Mouse (Mus musculus) central nervous system, embryonic 18 days (tissue): ENCODE results near the gene Fosb. TPM values are rescaled to one million over a fixed set of nuclear protein-coding genes. Genes with fewer than 3 reads are reported as not detected.

Source experiments
- polyA plus RNA-seq: library from polyadenylated mRNA; depleted of rRNA; stranded (reverse); fragments of >200 nt; gene quantifications from 2 replicates; pipeline ENCODE4 v1.2.3, GENCODE M21; 2012; rRNA removed

The Fosb gene
- 0.25 and 0.71 TPM in 2 replicates for polyA plus RNA-seq

DNA sequence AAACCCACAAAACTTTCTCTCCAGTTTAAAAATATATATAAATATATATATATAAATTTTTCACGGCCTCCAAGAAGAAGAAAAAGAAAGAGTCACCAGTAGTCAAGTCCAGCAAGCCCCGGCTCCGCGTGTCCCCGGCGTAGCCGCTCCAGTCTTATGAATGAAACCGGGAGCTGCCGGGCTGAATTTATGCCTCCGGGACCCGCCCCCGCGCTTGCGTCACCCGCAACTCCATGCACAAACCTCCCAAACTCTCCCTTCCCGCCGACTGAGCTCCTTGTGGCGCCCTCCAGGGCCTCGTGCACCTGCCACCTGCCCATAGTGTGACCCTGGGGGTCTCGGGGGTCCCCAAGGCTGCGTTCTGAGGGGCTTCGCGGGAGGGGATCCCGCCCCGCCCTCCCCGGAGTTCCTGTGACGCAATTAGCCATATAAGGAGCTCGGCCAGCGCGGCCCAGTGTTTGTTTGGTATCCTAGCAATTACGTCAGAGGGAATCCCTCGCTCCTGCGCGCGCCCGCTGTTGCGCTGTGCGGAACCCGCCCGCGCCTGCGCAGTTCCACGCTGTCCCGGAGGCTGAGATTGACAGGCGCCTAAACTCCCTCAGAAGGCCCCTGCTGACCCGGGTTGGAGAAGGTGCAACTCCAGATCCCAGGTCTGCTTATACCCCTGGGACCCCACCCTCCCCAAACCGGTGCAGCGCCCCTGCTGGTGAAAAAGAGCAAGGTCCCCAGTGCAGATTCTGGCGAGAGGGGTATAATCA, at the start of gene Fosb:
TSS of gene Fosb (minus strand) at position 168 of the 758 bp plus-strand sequence.

DNA sequence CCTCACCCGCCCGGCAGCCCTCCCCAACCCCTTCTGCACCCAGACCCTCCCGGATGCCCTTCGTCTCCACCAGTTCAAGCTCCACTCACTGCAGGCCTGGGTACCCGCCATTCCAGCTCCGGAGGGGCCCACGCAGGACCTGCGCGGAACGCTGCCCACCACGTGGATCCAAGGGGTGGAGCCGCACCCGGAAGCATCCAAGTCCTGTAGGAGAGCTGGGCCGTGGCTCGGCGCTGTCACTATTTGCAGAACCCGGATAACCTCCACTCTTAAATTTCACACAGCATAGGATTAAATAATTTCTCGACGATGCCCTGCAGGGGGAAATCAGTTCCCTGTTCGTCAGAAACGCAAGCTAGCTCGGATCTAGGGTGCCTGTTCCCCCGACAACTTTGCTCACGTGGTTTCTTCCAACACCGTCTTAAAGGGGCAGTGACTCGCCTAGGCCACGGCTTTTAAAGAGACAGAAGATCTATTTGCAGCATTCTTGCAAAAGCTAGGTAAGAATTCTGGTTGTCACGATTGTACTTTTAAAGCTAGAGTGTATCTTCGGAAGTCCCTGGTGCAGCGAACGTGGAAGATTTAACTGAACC, 49.5 kb upstream of the Fosb start, which contains the start of the genes Cd3eap and Ppp1r13l:
TSS of gene Cd3eap (minus strand) at position 185 of the 593 bp plus-strand sequence.
TSS of gene Ppp1r13l (plus strand) at position 451 of the 593 bp plus-strand sequence.

GRCm38 (mm10) chr7:19344237-19344847, 34.5 kb upstream of the Fosb start, which contains the start of gene Ercc1:
TSS of gene Ercc1 (plus strand) at chr7:19344778.

DNA sequence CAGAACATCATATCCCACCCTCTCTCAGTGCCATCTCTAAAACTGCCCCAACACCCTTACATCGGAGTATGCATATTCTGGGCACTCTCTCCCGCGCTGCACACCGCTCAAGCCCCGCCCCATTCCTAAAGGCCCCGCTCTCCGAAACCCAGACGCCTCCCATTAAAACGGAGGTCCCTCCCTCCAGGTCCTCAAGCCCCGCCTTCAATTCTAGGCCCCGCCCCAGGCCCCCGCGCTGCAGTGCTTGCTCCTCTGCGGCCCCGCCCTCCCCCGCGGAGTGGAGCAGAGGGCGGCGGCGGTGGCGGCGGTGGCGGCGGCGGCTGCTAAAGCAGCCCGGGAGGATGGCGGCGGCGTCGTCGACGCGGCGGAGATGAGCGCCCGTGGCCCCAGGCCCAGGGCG, 27.5 kb downstream of the Fosb start, which contains the start of gene Rtn2:
TSS of gene Rtn2 (plus strand) at position 240 of the 400 bp plus-strand sequence.

GRCm38 (mm10) chr7:19279581-19280114, 30.2 kb downstream of the Fosb start, which contains the start of gene Ppm1n:
TSS of gene Ppm1n (minus strand) at chr7:19280064.

DNA sequence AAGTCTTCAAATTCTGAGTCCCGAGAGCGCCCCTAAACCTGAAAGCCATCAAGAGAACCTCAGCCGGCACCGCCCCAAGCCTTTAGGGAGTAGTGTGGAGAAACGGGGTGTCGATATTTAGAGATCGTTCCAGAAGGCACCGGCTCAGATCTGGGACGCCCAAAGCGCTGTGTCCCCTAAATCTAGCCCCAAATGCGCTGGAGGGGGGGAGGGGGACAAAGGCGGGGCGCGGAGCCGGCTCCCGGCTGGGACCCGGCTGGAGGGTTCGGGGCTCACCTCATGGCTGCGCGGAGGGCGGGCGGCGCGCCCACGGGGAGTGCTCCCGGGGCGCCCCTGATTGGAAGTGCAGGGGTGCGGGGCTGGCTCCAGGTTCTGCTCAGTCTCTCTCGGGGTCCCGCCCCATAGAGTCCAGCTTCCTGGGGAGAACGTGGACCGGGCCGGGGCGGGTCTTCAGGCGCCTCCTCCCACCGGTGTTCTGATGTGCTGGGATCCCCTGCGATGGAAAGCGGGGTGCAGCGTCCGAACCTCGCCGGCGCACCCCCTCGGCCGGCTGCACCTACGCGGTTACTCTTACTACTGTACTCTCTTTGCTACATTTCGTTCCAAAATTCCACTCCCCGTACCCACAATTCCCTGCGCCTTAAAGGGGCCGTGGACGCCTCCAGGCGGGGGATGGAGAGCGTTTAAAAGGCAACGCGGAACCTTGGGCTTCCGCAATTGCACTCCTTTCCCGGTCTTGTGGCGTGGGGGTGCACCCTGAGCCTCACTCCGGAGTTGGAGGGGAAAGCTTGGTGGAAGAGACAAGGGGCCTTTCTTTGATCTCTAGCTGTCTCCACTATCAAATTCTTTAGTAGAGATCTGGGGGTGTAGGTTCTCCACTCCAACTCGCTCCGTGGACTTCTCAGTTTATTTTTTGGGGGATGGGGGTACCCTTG, 38.3 kb downstream of the Fosb start, which contains the start of gene Vasp:
TSS of gene Vasp (minus strand) at position 580 of the 935 bp plus-strand sequence.

Other genes starting within 250 kb of the Fosb start
- 168 and 184 TPM in 2 replicates for gene Dmwd, start 233.8 kb downstream of the Fosb start, polyA plus RNA-seq
- gene Dmpk, start 226.2 kb downstream of the Fosb start, polyA plus RNA-seq: 48.3 and 55.8 TPM in 2 replicates
- 6.8 and 9.3 TPM in 2 replicates for gene Six5, start 215.5 kb downstream of the Fosb start, polyA plus RNA-seq
- 14.5 and 14.6 TPM in 2 replicates for gene Gm4969, start 191.7 kb downstream of the Fosb start, polyA plus RNA-seq
- 11.2 and 12.5 TPM in 2 replicates for gene Fbxo46, start 190.2 kb downstream of the Fosb start, polyA plus RNA-seq
- 16.8 and 18.3 TPM in 2 replicates for gene Qpctl, start 160.8 kb downstream of the Fosb start, polyA plus RNA-seq
- 151 and 178 TPM in 2 replicates for gene Snrpd2, start 160.3 kb downstream of the Fosb start, polyA plus RNA-seq
- gene Gipr, start 143.9 kb downstream of the Fosb start, polyA plus RNA-seq: 41.3 and 55.6 TPM in 2 replicates
- 65.5 and 68.9 TPM in 2 replicates for gene Eml2, start 133.6 kb downstream of the Fosb start, polyA plus RNA-seq
- 6.0 and 6.8 TPM in 2 replicates for gene Gpr4, start 97.5 kb downstream of the Fosb start, polyA plus RNA-seq
- gene Opa3, start 81.7 kb downstream of the Fosb start, polyA plus RNA-seq: 25.6 and 26.6 TPM in 2 replicates
- gene Vasp, start 38.2 kb downstream of the Fosb start, polyA plus RNA-seq: 65.0 and 68.3 TPM in 2 replicates
- gene Ppm1n, start 30.0 kb downstream of the Fosb start, polyA plus RNA-seq: 1.6 and 2.0 TPM in 2 replicates
- 155 and 161 TPM in 2 replicates for gene Rtn2, start 27.4 kb downstream of the Fosb start, polyA plus RNA-seq
- gene Ercc1, start 34.7 kb upstream of the Fosb start, polyA plus RNA-seq: 72.9 and 73.8 TPM in 2 replicates
- 14.2 and 15.3 TPM in 2 replicates for gene Cd3eap, start 49.4 kb upstream of the Fosb start, polyA plus RNA-seq
- 4.4 and 5.1 TPM in 2 replicates for gene Ppp1r13l, start 49.7 kb upstream of the Fosb start, polyA plus RNA-seq
- gene Ercc2, start 72.0 kb upstream of the Fosb start, polyA plus RNA-seq: 77.4 and 78.3 TPM in 2 replicates
- gene Klc3, start 94.1 kb upstream of the Fosb start, polyA plus RNA-seq: 1.6 and 2.1 TPM in 2 replicates
- 0.36 and 148 TPM in 2 replicates for gene Ckm, start 94.7 kb upstream of the Fosb start, polyA plus RNA-seq
- 47.3 and 55.6 TPM in 2 replicates for gene Mark4, start 148.8 kb upstream of the Fosb start, polyA plus RNA-seq
- 0.31 and 0.70 TPM in 2 replicates for gene Exoc3l2, start 153.3 kb upstream of the Fosb start, polyA plus RNA-seq
- gene Bloc1s3, start 198.3 kb upstream of the Fosb start, polyA plus RNA-seq: 12.0 and 12.1 TPM in 2 replicates
- 19.9 and 24.6 TPM in 2 replicates for gene Trappc6a, start 198.3 kb upstream of the Fosb start, polyA plus RNA-seq
- gene Nkpd1, start 207.8 kb upstream of the Fosb start, polyA plus RNA-seq: 1.3 TPM in 2 replicates